Mouse (Mus musculus) 3134 (cell line): Measurements from ENCODE around the gene Nrxn1.

Experiments
- DNase-seq: peaks from one replicate; pipeline ENCODE4 v3.0.0-alpha.2; 2011; ENCODE audit warnings: low spot score; ENCODE audit not compliant: insufficient read length; ENCODE audit errors: extremely low read depth

The Nrxn1 gene

GRCm38 (mm10) chr17:90990747-90991146 is 102.1 kb downstream of the Nrxn1 start:
- DNase-seq = no peak

- DNase-seq = no peak
These were observed 129.9 kb downstream of the Nrxn1 start for GRCm38 (mm10) chr17:90962904-90963531.

- no peak for DNase-seq
These were observed 137.7 kb downstream of the Nrxn1 start for GRCm38 (mm10) chr17:90955221-90955620.

- DNase-seq = no peak
These were observed 157.9 kb downstream of the Nrxn1 start for GRCm38 (mm10) chr17:90934929-90935328.

DNA sequence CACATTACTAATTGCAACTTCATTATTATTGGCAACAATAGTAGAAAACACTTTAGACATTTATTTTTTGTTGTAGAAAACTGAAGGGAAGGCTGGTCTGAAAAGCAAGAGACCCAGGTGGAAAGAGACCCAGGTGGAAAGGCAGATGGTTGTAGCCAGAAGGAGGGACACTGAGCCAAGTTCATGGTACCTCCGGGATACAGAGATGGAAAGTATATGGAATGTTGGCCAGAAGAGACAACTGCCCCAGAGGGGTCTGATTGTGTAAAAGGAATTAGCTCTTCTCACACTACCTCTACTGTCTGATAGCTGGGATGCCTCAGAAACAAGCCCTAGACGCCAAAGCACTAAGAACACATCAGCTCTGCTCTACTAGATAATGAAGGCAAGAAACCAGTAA is 179.6 kb downstream of the Nrxn1 start:
- no peak for DNase-seq

- DNase-seq = no peak
These were observed 180.1 kb downstream of the Nrxn1 start for GRCm38 (mm10) chr17:90912746-90913145.

GRCm38 (mm10) chr17:90912341-90912740 is 180.5 kb downstream of the Nrxn1 start:
- DNase-seq = no peak

GRCm38 (mm10) chr17:90906118-90907093 is 186.5 kb downstream of the Nrxn1 start:
- no peak for DNase-seq

GRCm38 (mm10) chr17:90905143-90905542 is 187.7 kb downstream of the Nrxn1 start:
- DNase-seq = no peak

DNA sequence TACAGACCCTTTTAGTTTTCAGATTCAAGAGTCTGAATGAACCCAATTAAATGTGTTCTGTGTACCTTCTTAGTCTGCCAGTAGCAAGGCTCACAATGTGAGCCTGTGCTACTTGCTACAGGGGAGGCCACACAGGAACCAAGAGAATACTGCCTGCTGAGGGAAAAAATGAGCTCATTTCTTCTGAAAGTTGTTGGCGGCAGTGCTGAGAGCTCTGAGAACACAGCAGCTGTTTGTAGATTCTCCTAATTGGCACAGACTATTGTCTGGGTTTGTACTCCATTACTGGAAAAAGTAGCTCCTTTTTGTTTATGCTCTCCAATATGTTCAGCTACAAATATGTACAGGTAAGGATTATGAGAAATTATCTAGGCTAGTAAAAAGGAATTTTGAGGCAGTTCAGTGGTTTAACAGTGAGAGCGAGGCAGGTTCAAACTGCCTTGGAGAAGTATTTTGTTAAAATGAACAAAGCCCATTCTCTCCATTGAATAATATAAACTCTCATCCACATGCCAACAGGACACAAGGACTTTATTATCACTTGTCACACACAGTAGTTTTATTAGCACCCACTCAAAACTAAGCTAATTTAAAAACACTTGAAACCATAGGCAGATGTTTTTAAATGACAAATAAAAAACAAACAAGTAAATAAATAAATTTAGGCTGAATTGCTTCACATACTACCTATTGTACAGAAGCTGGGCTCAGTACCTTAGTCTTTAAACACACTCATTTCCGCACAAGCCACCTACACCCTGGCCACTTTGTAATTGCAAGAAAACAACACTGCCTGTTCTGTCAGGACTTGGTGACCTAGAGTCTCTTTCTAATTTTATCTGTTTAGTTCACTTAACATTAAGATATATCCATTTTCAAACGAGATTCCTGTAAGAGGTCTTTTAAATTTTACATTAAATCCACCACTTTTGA is 200.3 kb downstream of the Nrxn1 start:
- no peak for DNase-seq

DNA sequence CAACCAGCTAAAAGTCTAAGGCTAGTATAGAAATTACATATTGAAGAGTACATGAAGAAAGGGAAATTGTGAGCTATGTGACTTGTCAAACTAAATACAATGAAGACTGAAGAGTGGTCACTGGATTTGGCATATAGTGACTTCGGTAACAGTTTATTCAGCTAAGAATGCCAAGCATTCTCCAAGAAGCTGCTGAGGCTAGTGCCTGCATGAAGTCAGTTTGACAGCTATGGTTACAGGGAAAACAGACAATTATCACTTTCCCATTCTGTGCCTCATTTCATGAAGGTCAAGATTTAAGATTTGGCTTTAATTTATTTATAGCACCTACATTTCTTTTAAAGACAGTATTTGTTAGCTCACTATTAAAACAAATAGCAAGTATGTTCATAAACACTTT is 201.2 kb downstream of the Nrxn1 start:
- DNase-seq = no peak

- DNase-seq = no peak
These were observed 235.6 kb downstream of the Nrxn1 start for GRCm38 (mm10) chr17:90857225-90857624.

- no peak for DNase-seq
These were observed 249.0 kb downstream of the Nrxn1 start for GRCm38 (mm10) chr17:90843876-90844275.

GRCm38 (mm10) chr17:90843072-90843611 is 249.7 kb downstream of the Nrxn1 start:
- DNase-seq = no peak

DNA sequence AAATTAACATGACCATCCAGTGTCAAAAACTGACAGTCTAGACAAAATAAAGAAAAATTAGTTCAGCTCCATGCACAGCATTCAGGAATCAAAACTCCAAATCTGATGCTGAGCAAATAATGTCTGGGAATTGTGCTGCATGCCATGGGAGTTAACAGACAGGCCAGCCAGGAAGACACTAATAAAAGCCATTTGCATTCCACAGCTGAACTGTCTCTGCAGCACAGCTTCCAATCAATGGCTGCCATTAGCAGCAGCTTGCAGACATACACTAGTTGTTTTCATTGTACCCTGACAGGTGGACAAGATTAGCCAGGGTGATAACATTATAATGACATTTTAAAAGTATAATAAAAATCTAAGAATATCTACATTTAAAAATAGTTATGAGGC is 255.9 kb downstream of the Nrxn1 start:
- DNase-seq = no peak

GRCm38 (mm10) chr17:90836154-90837021 is 256.5 kb downstream of the Nrxn1 start:
- DNase-seq = no peak

DNA sequence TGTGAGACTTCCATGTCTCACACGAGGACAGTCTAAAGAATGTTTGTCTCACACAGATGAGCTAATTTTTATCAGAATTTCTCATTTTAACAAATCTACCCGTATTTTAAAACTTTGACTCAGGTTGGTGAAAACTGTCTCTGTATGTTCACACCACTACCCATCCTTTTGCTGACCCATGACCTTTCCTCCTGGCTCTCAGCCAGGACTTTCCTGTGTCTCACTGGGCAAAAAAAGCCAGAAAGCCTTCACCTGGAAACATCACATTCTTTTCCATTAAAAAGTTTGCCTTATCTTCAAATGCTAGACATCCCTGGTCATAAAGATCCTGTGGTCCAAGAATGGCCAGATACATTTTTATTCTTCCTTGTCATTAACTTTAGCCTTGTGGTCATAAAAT is 274.5 kb downstream of the Nrxn1 start:
- no peak for DNase-seq

- no peak for DNase-seq
These were observed 275.0 kb downstream of the Nrxn1 start for GRCm38 (mm10) chr17:90817898-90818297.

DNA sequence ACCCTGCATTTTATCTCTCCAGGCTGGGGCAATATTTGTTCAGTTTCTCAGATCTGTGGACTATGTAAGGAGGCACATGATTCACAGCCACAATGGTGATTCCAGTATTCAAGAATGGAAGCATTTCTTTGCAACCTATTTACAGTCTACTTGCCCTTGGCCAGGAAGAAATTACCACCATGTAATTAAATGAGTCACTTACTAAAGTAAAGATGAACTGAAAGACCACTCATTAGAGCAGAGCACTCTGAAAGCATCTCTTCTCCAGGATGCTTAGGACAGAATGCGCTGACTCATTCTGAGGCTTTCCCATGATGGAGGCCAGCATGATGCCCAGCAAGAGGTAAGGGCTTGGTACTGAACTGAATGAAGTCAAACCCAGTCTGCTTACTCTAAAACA is 277.6 kb downstream of the Nrxn1 start:
- no peak for DNase-seq

- DNase-seq = no peak
These were observed 279.1 kb downstream of the Nrxn1 start for GRCm38 (mm10) chr17:90813760-90814159.
